Mouse (Mus musculus) intestine, embryonic 15.5 days (tissue): ENCODE measurements at regions not wholly inside any gene's neighbourhood (a gene's known extent, or its start where the extent isn't known, plus 50 kb on each side); places are given as distances from the start of the nearest gene placed in this dataset.
"Not testable (repeated sequence)": the region's sequence is repeated elsewhere in the genome, so short reads cannot be mapped to it uniquely, and the experiment has no call there.

ENCODE experiments used
- ATAC-seq: fragments of 200-750 bp; cut with Nextera tagmentation; 2 replicates; pipeline ENCODE4 v1.8.0; 2017; ENCODE audit warnings: moderate TSS enrichment, moderate library complexity
- H3K27ac ChIP-seq: fragments of 300-500 bp; sonication (generic); 2 replicates; pipeline ENCODE4 v1.5.1; 2015; ENCODE audit warnings: mild to moderate bottlenecking, inconsistent platforms
- H3K27me3 ChIP-seq: fragments of 300-500 bp; sonication (generic); replicated peaks from 2 replicates; pipeline ENCODE4 v1.6.1; 2015; ENCODE audit warnings: inconsistent platforms
- H3K36me3 ChIP-seq: fragments of 300-500 bp; sonication (generic); 2 replicates; pipeline ENCODE4 v1.6.1; 2015; ENCODE audit warnings: inconsistent platforms
- H3K4me1 ChIP-seq: fragments of 300-500 bp; sonication (generic); replicated peaks from 2 replicates; pipeline ENCODE4 v1.6.1; 2015; ENCODE audit warnings: inconsistent platforms
- H3K4me2 ChIP-seq: fragments of 300-500 bp; sonication (generic); replicated peaks from 2 replicates; pipeline ENCODE4 v1.6.1; 2015; ENCODE audit warnings: mild to moderate bottlenecking, inconsistent platforms
- H3K4me3 ChIP-seq: fragments of 300-500 bp; sonication (generic); replicated peaks from 2 replicates; pipeline ENCODE4 v1.5.1; 2015; ENCODE audit warnings: inconsistent platforms
- H3K9ac ChIP-seq: fragments of 300-500 bp; sonication (generic); 2 replicates; pipeline ENCODE4 v1.6.1; 2015; ENCODE audit warnings: inconsistent platforms
- H3K9me3 ChIP-seq: fragments of 300-500 bp; sonication (generic); 2 replicates; pipeline ENCODE4 v1.6.1; 2016; ENCODE audit warnings: inconsistent platforms
- WGBS: fragments of 180-500 bp; shearing (Covaris S2); methylation state at CpG from one replicate; pipeline ENCODE4 v1.1.7; 2015; 5-methylcytosine and 5-hydroxymethylcytosine counted together

DNA sequence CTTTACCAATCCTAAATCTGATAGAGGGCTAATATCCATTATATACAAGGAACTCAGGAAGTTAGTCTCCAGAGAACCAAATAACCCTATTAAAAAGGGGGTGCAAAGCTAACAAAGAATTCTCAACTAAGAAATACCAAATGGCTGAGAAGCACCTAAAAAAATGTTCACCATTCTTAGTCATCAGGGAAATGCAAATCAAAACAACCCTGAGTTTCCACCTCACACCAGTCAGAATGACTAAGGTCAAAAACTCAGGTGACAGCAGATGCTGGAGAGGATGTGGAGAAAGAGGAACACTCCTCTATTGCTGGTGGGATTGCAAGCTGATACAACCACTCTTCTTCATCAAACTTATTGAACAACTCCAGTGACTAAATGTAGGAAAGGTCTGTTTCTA lies 154.9 kb upstream of the Intu start:
- not testable (repeated sequence) for H3K4me3 ChIP-seq, H3K27me3 ChIP-seq, H3K9ac ChIP-seq, H3K4me1 ChIP-seq, H3K36me3 ChIP-seq, H3K4me2 ChIP-seq, ATAC-seq, H3K27ac ChIP-seq, H3K9me3 ChIP-seq

DNA sequence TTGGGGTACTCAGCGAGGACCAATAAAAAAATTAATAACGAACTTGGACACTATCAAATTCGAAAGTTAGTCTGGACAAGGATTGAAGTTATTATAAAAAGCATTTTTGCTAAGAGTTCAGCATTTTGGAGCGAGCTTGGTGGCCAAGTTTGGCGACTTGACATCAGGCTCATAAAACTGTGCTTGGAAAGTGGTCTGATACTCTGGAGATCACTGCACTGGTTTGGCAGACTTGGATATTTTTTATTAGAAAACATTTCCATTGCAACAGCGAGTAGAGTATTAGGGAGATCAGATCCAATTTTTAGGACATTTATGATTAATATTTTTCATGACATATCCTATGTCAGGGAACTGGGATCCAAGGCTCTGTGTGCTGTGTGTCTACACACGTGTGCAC lies 153.7 kb upstream of the Intu start:
- Histone ChIP-seq H3K9ac (no peak overlapping the region), H3K36me3 (no peaks in the 10 kb centered on the region), H3K4me1 (no peaks in the 10 kb centered on the region), H3K27me3 (no peaks in the 10 kb centered on the region), H3K4me2 (no peak overlapping the region), H3K27ac (no peak overlapping the region), H3K4me3 (no peak overlapping the region), H3K9me3 (no peaks in the 10 kb centered on the region)
- WGBS = 77% methylated on average over 7 of the region's 7 CpGs
- ATAC-seq = no peak

DNA sequence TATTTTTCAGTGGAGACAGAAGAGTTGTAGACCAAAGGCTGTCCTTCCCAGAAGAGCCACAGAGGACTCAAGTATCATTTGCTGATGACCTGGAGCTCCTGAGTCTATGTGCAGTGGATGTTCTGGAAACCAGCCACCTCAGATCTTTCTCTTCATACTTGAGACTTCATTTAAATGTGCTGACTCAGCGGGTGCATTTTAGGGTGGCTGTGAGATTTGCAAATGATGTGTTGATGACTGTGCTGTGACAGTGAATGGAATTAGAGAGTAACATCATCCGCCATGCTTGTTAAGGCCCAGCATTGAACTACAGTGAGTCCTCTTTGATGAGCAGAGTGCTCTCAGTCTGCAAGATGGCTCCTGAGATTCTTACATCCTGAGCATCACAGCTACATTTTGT lies 152.0 kb upstream of the Intu start:
- no peaks in the 10 kb centered on the region for H3K4me1 ChIP-seq
- no peak for ATAC-seq
- H3K9me3 ChIP-seq = no peaks in the 10 kb centered on the region
- H3K9ac ChIP-seq = no peak overlapping the region
- WGBS = 91% methylated on average over 2 of the region's 2 CpGs
- H3K4me3 ChIP-seq = no peak overlapping the region
- no peak overlapping the region for H3K4me2 ChIP-seq
- H3K27ac ChIP-seq = no peak overlapping the region
- no peaks in the 10 kb centered on the region for H3K36me3 ChIP-seq
- H3K27me3 ChIP-seq = no peaks in the 10 kb centered on the region

DNA sequence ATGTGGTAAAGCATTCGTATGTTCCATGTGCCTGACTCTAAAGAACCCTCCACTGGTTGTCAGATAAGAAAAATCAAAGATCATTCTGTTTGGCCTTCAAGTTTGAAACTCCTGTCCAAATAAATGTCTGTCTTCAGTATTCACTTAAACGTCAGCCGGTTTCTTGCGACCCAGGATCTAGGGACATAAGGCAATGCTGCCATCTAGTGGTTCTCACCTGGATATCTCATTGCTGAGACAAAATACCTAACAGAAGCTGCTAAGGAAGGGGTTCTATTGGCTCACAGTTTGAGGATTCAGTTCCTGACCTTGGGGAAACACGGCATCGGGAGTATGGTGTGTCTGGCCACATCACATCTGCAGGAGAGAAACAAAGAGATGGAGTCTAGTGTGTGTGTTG lies 139.5 kb upstream of the Intu start:
- H3K9ac ChIP-seq = no peak overlapping the region
- no peak overlapping the region for H3K27ac ChIP-seq
- H3K4me3 ChIP-seq = no peak overlapping the region
- no peaks in the 10 kb centered on the region for H3K9me3 ChIP-seq
- no peaks in the 10 kb centered on the region for H3K4me1 ChIP-seq
- no peaks in the 10 kb centered on the region for H3K36me3 ChIP-seq
- 48% methylated on average over 6 of the region's 6 CpGs for WGBS
- H3K27me3 ChIP-seq = no peaks in the 10 kb centered on the region
- H3K4me2 ChIP-seq = no peak overlapping the region
- ATAC-seq = no peak

DNA sequence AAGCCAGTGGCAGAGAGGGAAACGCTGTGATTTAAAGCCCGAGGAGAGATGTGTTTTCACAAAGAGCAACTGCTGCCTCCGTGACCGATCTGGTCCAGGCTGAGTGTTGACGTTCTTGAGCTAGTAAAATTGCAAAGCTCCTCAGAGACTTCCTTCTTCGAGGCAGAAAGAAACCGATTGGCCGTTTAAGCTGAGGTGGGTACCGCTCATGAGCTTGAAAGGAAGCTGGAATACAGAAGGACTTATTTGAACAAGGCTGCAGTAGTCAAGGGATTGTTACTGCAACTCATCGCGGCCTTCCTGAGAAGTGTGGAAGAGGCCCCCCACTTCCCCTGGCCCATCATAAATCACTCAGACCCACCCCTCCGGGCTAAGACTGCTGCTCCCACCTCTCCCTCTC lies 132.9 kb upstream of the Intu start:
- ATAC-seq = no peak; the same call in 1 of the 2 replicates
- Histone ChIP-seq H3K4me1 (no peaks in the 10 kb centered on the region), H3K4me2 (peak overlapping the region; percentile 39), H3K4me3 (no peak overlapping the region), H3K27ac (no peak overlapping the region), H3K27me3 (no peaks in the 10 kb centered on the region), H3K9me3 (no peaks in the 10 kb centered on the region), H3K9ac (no peak overlapping the region), H3K36me3 (no peaks in the 10 kb centered on the region)
- WGBS = 31% methylated on average over 12 of the region's 12 CpGs

DNA sequence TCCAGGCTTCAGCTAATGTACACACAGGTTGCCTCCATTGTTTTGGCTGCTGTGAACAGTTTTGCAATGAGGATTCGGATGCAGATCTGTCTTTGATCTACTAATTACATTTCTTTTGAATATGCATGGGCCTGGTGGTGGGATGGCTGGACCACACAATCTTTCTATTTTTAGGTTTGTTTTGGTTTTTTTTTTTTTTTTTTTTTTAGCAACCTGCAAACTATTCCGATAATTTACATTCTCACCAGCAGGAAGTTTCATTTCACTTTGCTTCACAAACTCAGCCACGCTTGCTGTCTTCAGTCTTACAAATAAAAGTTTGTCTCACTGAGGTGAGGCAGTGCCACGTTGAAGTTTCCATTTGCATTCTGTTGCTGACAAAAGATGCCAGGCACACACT lies 127.7 kb upstream of the Intu start:
- no peaks in the 10 kb centered on the region for H3K4me1 ChIP-seq
- no peak overlapping the region for H3K27ac ChIP-seq
- H3K4me2 ChIP-seq = no peak overlapping the region
- H3K4me3 ChIP-seq = no peak overlapping the region
- no peaks in the 10 kb centered on the region for H3K36me3 ChIP-seq
- no peak for ATAC-seq
- H3K9me3 ChIP-seq = no peaks in the 10 kb centered on the region
- H3K9ac ChIP-seq = no peak overlapping the region
- H3K27me3 ChIP-seq = no peaks in the 10 kb centered on the region
- 79% methylated on average over 4 of the region's 4 CpGs for WGBS

DNA sequence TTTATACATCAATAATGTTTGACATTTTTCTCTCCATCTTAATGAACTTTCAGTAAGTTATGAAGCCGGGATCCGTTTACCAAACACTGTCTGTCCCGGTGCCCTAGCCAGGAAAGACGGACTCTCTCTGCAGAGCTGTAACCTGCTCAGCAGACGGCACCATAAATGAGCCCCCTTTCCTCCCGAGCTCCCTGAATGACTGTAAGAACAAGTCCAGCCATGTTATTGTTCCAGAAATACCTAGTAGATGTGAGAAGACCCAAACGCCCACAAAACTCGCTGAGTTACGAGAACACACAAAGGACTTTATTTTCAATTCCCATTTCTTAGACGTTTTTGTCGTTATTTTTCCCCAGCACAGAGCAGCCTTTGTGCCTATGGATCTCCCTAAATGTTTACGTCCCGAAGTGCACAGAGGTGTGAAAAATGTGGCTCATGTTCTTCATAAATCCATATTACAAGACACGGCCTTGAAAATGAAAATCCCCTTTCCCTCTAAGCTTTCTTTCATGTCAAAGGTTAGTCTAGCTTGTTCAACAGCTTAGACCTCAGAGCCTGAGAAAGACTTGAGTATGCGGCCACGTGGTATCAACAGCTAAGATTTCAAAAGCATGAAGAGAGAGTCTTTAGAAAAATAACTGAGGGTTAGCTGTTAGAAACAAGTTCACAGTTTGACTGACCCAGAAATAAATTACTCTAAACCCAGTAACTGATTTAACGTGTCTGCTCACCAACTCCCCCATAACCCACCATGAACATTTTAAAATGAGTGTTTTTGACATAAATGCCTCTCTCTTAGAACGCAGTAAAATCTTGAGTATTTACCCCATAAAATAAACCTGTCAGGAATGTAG lies 125.8 kb upstream of the Intu start:
- Histone ChIP-seq H3K27ac (no peak overlapping the region), H3K4me2 (no peak overlapping the region), H3K9me3 (no peaks in the 10 kb centered on the region), H3K4me3 (no peak overlapping the region), H3K36me3 (no peaks in the 10 kb centered on the region), H3K9ac (no peak overlapping the region), H3K4me1 (no peaks in the 10 kb centered on the region; the same call in 1 of the 2 replicates), H3K27me3 (no peaks in the 10 kb centered on the region)
- 60% methylated on average over 18 of the region's 18 CpGs for whole genome bisulfite sequencing
- ATAC-seq = no peak

DNA sequence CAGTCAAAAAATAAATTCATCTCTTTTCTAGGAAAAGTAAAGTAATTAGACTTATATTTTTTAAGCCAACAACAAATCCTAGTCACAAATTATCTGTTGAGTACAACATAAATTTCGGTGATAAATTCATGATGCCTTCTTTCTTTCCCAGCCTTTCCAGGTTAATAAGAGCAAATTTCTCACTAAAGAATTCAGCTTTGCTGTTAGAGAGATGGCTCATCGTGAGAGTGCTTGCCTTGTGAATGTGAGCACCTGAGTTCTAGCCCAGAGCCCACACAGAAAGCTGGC lies 125.2 kb upstream of the Intu start:
- H3K4me3 ChIP-seq = no peak overlapping the region
- no peaks in the 10 kb centered on the region for H3K9me3 ChIP-seq
- no peak for ATAC-seq
- H3K9ac ChIP-seq = no peak overlapping the region
- H3K27ac ChIP-seq = no peak overlapping the region
- H3K4me1 ChIP-seq = no peaks in the 10 kb centered on the region; the same call in 1 of the 2 replicates
- 70% methylated on average over 2 of the region's 2 CpGs for WGBS
- H3K4me2 ChIP-seq = no peak overlapping the region
- no peaks in the 10 kb centered on the region for H3K27me3 ChIP-seq
- no peaks in the 10 kb centered on the region for H3K36me3 ChIP-seq

DNA sequence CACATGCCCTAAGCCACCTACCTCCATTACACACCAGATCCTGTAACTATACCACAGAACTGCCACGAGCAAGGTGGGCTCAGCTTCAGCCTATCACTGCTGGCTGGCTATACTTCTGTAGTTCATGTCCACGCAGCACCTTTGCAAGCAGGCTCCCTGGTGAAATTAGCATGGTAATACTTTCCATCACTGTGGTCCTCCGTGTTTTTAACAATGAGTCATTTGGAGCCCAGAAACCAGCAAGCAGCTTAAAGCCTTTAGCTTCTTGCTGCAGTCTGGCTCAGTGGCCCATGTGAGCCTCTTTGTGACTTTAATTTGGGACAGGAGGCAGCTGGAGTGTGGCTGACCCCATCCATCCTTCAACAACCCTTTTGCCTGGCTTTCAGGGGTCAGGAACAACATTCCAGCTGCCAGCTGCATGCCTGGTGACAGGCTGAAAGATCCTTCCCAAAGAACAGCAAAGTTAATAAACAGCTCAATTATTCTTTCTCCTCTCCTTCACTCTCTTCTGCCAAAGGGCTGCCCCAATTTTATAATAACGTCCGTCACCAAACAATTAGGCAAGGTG lies 122.1 kb upstream of the Intu start:
- WGBS = 52% methylated on average over 5 of the region's 5 CpGs
- Histone ChIP-seq H3K4me2 (no peak overlapping the region), H3K9ac (no peak overlapping the region), H3K27me3 (no peaks in the 10 kb centered on the region), H3K4me1 (no peaks in the 10 kb centered on the region; the same call in 1 of the 2 replicates), H3K4me3 (no peak overlapping the region), H3K9me3 (no peaks in the 10 kb centered on the region), H3K36me3 (no peaks in the 10 kb centered on the region), H3K27ac (no peak overlapping the region)
- no peak for ATAC-seq

DNA sequence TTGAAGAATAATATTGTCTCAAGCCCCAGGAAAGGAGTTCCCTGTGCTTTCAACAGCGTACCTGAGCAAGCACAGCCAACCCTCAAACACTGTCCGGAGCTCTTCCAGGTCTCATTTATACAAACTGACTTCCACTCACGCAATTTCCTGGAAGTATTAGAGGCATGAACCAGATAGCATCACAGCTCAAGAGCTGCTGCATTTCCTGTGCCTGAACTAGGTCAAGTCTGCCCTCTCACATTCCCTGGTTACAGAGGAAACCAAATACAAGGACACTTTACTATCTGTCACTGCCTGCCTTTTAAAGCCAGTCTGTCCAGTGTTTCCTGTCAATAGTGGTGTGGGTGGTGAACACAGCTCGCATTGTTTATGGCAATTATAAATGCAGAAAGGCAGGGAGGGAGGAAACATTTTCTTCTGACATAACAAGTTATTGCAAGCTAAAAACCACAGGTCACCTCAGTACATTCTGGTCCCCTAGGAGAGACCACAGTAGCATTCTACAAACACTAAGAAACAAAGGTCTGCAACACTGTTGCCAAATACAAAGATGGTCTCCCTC lies 120.3 kb upstream of the Intu start:
- no peaks in the 10 kb centered on the region for H3K9me3 ChIP-seq
- no peak overlapping the region for H3K9ac ChIP-seq
- no peak overlapping the region for H3K4me3 ChIP-seq
- H3K4me2 ChIP-seq = no peak overlapping the region
- no peak overlapping the region for H3K27ac ChIP-seq
- no peaks in the 10 kb centered on the region for H3K27me3 ChIP-seq
- WGBS = 53% methylated on average over 4 of the region's 4 CpGs
- no peak for ATAC-seq
- H3K4me1 ChIP-seq = no peaks in the 10 kb centered on the region; the same call in 1 of the 2 replicates
- no peaks in the 10 kb centered on the region for H3K36me3 ChIP-seq

DNA sequence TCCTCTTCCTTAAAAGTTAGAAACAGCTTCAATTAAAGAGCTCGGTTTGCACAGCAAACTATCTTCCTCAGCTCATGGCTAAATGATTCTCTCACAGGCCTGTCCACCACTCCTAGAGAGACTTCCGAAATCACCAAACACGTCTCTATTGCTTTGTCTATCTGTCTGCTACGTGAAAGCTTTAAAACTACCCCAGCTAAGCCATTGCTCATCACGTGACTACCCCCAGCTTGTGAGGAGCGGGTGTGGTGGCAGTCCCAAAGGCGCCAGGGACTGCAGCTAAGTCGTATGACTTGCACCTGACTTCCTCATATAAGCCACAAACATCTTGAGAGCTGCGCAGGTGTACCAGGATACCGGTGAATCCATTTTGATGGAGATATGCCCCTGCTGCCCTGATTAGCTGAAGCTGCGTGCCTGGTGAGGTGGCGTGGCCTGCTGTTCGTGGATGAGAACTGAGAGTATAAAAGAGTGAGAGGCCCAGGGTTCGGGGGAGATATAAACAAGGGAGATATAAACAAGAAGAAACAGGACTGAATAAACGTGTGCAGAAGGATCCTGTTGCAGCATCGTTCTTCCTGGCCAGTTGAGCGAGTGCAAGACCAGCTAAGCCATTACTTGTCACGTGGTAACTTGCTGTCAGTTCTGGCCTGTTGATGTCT lies 105.8 kb upstream of the Intu start:
- H3K27ac ChIP-seq, H3K4me2 ChIP-seq, ATAC-seq, H3K4me1 ChIP-seq, H3K27me3 ChIP-seq, H3K9ac ChIP-seq, H3K36me3 ChIP-seq, H3K9me3 ChIP-seq, H3K4me3 ChIP-seq: not testable (repeated sequence)
- WGBS = 45% methylated on average over 18 of the region's 18 CpGs

DNA sequence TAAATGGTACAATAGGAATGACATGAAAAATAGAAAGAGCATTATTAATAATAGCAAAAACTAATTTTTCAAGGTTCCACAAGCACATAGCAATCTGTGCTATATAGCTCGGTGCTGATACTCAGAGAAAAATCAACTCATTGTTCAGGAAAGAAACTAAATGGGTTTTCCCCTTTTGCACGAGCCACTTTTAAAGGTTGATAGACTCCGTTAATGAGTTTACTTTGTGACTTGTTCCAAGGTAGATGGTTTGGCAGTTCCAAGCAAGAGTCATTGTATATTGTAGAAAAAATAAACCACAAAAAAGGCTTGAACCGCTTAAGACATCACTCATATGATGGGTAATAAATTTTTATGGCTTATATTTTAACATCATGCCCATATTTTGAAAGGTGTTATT lies 105.0 kb upstream of the Intu start:
- no peak overlapping the region for H3K27ac ChIP-seq
- no peak overlapping the region for H3K9ac ChIP-seq
- no peaks in the 10 kb centered on the region for H3K27me3 ChIP-seq
- WGBS = 66% methylated on average over 4 of the region's 4 CpGs
- no peaks in the 10 kb centered on the region for H3K4me1 ChIP-seq
- no peak overlapping the region for H3K4me3 ChIP-seq
- no peak overlapping the region for H3K4me2 ChIP-seq
- ATAC-seq = no peak
- no peaks in the 10 kb centered on the region for H3K36me3 ChIP-seq
- H3K9me3 ChIP-seq = no peaks in the 10 kb centered on the region

DNA sequence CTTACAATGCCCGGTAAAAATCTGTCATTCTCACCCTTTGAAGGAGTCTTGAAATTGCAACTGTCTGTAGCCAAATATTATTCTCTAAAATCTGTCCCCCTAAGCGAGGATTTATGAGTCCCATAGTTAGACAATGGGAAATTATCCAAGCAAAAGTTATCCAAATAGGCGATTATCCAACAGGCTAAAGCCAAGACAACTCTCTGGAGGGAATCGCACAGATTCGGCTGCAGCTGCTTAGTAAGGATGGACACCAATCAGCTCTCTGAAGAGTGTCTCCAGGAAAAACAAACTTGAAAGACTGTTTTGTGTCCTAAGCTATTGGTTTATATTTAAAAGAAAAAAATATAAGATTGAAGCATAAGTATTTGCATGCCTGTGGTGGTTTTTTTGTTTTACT lies 103.1 kb upstream of the Intu start:
- Histone ChIP-seq H3K4me1 (no peaks in the 10 kb centered on the region), H3K27ac (no peak overlapping the region), H3K36me3 (no peaks in the 10 kb centered on the region), H3K9me3 (no peaks in the 10 kb centered on the region), H3K27me3 (no peaks in the 10 kb centered on the region), H3K4me2 (no peak overlapping the region), H3K9ac (no peak overlapping the region), H3K4me3 (no peak overlapping the region)
- WGBS = 62% methylated on average over 5 of the region's 5 CpGs
- ATAC-seq = no peak
